Mouse (Mus musculus) small intestine, adult 2 months (tissue): ENCODE results near the gene Prox2.

Experiments used
- CTCF ChIP-seq: fragments of 200-500 bp; IDR thresholded peaks from 2 replicates; pipeline ENCODE4 v1.5.1; 2012; ENCODE audit warnings: low read depth, mild to moderate bottlenecking, control low read depth, inconsistent platforms, low read length, moderate library complexity, mixed read lengths; ENCODE audit not compliant: insufficient replicate concordance, insufficient read length; ENCODE audit errors: extremely low read depth
- POLR2A ChIP-seq: fragments of 200-500 bp; IDR thresholded peaks from 2 replicates; pipeline ENCODE4 v1.6.1; 2012; ENCODE audit warnings: low read depth, mild to moderate bottlenecking, control low read depth, inconsistent platforms, low read length, moderate library complexity

DNA sequence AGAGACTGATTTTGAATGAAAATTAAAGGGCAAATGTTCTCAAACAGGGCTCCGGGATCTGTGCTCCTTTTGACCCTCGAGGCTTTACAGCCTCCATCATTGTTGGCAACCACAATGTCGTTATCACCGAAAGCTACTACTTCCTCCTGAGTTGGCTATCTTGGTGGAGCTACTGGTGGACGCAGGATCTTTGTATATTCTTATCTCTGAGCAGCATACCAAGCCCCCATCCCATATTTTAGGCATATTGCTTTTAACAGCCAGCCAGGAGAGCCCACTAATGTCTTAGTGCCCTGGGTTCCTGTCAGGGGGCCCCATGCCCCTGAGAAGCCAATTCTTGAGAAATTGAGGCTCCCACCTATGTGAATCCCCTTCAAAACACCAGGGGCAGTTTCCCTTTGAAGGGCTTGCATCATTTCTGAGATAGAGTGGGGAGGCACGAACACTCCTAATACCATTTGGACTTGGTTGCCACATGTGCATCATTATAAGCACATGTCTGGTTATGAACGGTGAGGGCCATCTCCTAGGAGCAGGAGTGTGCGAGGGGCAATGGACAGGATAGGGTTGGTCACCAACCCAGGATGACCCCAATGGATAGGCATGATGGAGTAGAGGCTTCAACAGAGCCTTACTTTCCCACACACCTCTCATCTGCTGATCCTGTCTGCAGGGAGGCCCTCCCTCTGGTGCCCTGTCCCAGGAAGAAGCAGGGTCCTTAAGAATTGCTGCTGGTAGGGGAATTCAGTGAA is 23.7 kb upstream of the Prox2 start:
- TF ChIP-seq POLR2A, result no peak
- TF ChIP-seq CTCF, result no peak
